Mouse (Mus musculus) forelimb bud, embryonic 11.5 days (tissue): ENCODE data around the gene Noc2l.

ENCODE experiments used
- DNase-seq: peaks from one replicate; pipeline ENCODE4 v3.0.0-alpha.2; 2012; ENCODE audit warnings: low read depth, low spot score

Noc2l gene

GRCm38 (mm10) chr4:156235808-156236533, at the start of gene Noc2l:
Gene Noc2l, plus strand, starts transcription at chr4:156236010.
- DNase-seq, result peak; percentile 90

DNA sequence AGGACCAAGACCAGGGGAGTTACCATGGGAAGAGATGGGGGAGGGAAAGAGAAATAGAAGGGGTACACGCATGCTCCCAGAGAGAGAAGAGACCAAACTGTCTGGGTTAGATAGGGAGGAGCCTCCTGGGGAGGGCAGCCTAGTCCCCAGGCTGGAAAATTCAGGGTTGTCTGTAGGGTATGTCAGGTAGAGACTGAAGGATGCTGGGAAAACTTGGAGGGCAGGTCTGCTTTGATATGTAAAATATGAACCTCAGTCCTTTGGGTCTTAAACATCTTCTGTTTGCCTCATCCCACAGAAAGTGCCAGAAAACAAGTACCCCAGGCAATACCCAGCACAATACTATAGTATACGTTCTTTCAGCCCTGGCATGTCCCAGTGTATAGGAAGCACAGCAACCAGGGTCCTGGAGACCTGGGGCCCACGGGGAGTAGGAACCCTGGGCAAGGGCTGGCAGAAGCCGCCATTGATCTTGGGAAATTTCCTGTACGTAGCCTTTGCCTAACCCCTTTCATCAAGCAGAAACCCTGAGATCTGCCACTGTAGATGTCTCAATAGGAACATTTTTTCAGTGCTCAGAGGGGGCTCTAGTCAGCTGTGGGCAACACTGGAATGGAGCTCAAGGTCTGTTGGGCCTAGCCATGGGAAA, 47.5 kb upstream of the Noc2l start:
- no peak for DNase-seq

DNA sequence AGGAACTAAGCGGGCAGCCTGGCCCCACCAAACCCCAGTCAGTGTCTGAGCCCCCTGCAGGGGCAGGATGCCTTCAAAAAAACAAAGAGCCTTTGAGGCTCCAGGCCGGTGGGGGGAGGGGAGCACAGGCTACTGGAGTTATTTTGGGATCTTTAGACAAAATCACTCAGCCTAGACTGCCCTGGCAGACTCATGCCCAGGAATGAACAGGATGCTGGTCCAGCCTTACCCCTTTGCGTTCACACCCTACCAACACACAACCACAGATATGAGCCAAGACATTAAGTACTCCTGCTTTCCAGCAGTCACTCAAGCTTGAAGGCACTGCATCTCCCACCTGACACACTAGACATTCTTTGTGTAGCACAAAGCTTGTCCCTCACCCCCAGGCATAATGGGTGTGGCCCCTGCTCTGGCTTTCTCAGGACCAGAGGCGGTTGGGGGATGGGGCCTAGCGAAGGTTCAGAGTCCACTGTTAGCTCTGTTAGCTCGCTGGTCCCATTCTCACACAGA, 46.9 kb upstream of the Noc2l start:
- DNase-seq, result no peak

DNA sequence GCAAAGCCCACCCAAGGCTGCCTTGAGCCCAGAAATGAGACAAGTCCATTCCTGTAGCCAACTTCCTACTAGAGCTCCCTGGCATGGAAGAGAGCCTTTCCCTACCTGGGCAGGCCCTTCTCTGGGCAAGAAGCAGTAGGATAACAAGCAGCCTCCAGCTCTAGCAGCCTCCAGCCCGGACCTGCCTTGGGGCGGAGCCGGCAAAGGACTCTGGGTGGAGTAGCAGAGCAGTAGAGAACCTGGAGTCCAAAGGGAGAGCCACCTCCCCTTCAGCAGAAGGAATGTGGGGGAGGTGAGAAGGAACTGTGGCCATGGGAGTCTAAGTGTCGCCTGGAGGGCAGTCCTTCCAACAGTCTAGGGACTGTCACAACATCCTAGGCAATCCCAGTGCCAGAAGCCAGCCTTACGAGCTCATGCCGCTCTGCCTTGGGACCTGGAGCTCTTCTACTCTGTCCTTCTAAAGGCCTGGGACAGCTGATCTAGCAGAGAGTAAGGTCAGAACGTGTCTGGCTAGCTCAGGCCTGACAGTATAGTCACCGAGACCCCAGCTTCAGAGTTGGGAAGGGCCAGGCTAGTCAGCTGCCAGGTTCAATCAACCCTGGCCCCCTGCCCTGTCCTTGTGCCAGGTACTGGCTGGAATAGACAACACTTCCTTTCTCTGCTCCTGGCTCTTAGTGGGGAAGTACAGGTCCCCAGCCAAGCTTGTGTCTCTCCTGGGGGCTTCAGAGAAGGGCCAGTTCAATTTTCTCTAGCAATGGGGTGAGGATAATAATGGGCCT, 43.2 kb upstream of the Noc2l start:
- no peak for DNase-seq

GRCm38 (mm10) chr4:156193200-156193590, 42.6 kb upstream of the Noc2l start:
- DNase-seq, result no peak

- DNase-seq, result no peak
Observed at GRCm38 (mm10) chr4:156193906-156194305, 41.9 kb upstream of the Noc2l start.

DNA sequence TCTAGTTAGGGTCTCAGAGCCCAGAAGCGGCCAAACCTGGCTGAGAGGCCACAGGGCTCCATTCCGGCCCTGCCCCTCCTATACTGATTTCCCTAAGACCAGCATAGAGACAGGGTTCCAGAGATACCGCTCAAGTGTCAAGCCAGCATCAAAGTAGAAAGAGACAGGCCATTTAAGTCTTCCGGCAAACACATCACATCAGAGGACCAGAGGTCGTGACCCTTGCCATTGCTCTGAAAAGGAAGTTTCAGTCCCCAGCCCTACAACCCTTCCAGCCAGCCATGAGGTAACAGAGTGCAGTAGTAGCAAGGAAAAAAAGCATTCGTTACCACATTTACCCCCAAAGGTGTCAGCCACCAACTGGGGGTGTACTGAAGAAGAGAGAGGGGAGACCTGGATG, 41.5 kb upstream of the Noc2l start:
- no peak for DNase-seq

DNA sequence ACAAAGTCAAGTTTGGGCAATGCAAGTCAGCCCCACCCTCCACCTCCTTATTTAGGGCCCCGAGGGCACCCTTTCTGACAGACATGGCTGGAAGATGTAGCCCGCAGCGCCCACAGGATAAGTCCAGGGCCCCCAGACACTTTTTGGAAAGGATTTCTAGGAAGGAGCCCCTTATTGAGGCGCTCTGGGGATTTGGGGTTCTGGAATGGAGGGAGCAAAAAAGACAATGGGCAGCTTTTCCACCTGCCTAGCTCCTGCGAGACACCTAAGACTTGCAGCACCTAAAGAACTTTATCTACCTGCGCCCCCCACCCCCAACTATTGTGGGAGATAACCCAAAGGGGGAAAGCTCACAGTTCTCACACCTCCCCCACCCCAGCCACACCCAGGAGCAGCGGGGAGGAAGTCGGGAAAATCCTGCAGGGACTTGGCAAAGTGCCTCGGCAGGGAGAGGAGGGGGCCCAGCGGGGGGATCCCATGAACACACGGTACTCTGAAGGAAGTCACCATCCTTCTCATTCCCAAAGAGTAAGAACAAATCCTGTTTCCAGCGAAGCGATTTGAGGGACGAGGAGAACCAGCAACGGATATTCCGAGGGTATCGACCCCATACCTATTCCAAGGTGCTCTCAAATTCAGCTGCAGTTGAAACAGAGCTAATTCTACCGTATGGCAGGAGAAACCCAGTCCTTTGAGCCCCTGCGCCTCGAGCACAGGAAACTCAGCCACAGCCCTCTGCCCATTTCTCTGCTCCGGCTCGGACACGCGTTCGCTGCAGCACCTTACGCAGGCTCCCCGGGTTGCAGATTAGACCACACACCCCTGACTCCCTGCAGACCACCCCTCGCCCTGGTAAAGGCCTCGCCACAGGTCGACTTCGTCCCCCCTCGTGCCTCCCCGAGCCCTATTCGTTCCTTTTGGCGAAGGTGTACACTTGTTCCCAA, 39.6 kb upstream of the Noc2l start:
- no peak for DNase-seq

DNA sequence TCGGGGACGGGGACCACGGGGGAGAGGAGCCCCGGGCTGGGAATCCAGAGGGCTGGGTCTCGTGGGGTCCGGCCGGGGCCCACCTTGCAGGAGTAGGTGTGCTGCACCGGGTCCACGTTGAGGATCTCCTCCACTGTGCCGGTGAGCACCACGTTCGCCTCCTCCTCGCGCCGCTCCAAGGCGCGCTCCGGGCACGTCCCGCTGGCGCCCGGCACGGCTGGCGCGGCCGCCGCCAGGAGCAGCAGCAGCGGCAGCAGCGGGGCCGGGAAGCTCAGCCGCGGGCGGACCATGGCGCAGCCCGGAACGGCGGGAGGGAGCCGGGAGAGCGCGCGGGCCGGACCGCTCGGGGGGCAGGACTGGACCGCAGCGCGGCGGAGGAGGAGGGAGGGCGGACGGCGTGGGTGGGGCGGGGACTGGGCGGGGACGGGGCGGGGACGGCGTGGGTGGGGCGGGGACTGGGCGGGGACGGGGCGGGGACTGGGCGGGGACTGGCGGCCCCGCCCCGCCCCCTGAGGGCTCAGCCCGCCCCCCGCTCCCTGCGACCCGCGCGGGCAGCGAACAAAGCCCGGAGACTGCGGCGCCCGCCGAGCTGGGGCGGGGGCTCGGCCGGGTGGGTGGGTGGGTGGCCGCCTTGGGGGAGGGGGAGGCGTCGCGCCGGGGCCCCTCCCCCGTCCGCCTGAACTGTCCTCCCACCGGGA, 38.5 kb upstream of the Noc2l start, which contains the start of gene Agrn:
Gene Agrn, minus strand, starts transcription at position 358 of the 698 bp plus-strand sequence.
- DNase-seq, result no peak

GRCm38 (mm10) chr4:156197829-156198205, 38.0 kb upstream of the Noc2l start:
- peak; percentile 87 for DNase-seq

- DNase-seq, result no peak
Observed at GRCm38 (mm10) chr4:156200623-156201475, 35.0 kb upstream of the Noc2l start, which contains the start of gene Isg15. Gene Isg15, minus strand, starts transcription at chr4:156200818.

- DNase-seq, result no peak
Observed at GRCm38 (mm10) chr4:156202462-156202893, 33.3 kb upstream of the Noc2l start.

- DNase-seq, result peak; percentile 64
Observed at GRCm38 (mm10) chr4:156203001-156203412, 32.8 kb upstream of the Noc2l start, which contains the start of gene AW011738. Gene AW011738, plus strand, starts transcription at chr4:156203304.

DNA sequence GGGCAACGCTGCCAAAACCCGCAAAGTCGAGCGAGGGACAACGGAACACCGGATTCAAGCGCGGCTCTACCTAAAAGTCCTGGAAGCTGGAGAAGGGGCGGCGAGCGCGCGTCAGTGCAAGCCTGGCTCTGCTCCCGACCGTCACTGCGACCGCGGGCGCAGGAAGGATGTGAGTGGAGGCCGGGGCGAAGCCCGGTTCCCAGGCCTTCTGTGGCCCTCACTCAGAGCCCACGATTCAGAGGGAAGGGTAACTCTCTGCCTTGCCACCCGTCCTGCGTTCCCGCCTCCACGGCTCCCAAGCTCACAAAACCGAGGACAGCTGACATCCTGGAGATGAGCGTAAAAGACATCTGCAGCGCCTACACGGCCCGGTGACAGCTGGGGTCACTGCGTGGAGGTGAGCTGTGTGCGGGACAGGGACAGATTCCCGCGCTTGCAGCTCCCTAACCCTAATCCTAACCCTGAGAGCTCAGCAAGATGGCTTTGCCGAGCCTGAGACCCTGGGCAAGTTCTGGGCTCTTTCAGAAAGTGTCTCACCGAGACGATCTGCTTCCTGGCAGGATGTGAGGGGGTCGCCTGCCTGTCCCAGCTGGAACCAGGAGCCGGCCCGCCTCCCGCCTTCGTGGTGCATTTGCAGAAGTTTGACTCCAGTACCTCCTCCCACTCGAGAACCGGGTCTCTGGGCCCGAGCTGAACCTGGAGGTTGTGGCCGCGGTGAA, 32.2 kb upstream of the Noc2l start:
- DNase-seq, result no peak

DNA sequence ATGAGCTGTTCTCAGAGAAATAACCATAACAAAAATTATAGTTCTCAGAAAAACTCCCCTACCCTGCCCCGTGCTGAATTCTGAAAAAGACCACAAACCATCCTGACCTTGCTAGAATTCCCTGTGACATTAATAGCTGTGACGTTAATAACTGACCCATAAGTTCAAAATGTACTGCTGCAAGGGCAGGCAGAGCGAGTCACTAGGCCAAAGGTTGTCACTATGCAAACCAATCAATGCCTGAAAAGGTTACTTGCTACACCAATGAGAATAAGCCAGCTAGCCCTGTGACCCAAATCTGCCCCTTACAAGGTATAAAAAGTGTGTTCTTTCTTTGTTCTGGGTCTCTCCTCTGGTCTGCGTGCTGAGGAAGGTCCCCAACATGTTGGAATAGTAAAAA, 26.9 kb upstream of the Noc2l start:
- DNase-seq, result no peak

DNA sequence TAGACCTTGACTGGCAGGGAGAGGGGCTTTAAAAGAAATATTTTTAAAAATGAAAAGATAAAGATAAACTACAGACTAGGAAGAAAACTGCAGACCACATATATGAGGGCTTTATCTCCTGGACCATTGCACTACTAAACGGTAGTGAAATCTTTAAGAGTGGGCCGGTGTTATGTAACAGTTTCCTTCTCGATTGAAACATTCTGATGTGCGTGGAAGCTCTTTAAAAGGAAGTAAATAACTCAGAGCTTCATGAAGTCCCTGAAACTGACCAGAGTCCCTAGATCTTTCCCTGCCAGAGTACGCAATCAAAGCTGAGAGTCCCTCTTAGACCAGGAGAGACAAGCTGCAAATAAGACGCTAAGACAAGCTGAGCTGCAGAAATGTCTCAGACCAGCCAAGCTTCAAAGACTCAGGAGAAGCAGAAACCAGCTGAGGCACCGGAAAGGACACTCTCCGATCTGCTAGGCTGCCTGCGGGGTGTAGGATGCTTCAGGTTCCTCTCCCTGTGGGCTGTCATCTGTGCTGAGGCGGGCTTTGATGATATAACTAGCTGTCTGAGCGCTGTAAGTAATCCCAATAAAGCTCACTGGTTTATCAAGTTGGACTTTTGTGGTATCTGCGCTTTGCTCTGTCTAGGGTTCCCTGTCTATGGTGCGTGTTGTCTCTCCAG, 25.7 kb upstream of the Noc2l start:
- no peak for DNase-seq

GRCm38 (mm10) chr4:156213134-156213533, 22.7 kb upstream of the Noc2l start:
- no peak for DNase-seq

- DNase-seq, result no peak
Observed at GRCm38 (mm10) chr4:156215649-156216048, 20.2 kb upstream of the Noc2l start, which contains the start of gene Perm1. Gene Perm1, plus strand, starts transcription at chr4:156215868.
